Mouse (Mus musculus): Measurements from ENCODE around the gene 6430548M08Rik.

DNA sequence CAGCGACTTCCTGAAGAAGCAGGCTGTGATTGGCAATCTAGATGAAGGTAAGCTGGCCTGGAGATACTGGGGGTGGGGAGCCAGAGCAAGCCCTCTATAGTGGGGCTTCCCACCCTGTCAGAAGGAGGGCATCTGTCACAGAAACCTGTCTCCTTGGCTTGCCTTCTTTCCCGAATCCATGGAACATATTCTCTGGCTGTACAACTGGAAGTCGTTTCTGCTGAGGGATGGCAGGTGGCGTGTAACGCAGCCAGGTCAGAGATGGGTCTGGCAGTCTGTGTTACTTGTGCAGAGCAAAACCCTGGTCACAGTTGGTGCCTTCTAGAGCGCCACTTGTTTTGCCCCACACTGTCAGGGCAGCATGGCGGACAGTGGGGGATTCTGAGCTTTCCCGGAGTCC is 46.4 kb downstream of the 6430548M08Rik start:
- TF ChIP-seq POLR2A (IDR thresholded peaks at IDR 0.05; ENCODE audit: control insufficient read depth, extremely low read depth, insufficient read depth, low read length, poor library complexity) (no peak), CTCF (IDR thresholded peaks at IDR 0.05; ENCODE audit: borderline replicate concordance, control insufficient read depth, extremely low read depth, insufficient read depth, low read length, poor library complexity) (no peak)

All from thymus, adult 2 months (tissue).